Comparison of ENCODE assay signal across 20 mouse cellular contexts in genomic region chr8:123345135-123345534, GRCm38 (mm10). TPM values are rescaled to one million over a fixed set of nuclear protein-coding genes. Genes with fewer than 3 reads are reported as not detected.
"Had no signal": no experiment of that assay in that cellular context is flagged by ENCODE, and none has a peak within 500 bp of the region (broad histone marks: within the 10 kb centered on the region; RNA-seq: fewer than 3 reads in every experiment).

No protein-coding gene starts in this region.

- H3K4me1 ChIP-seq: midbrain, embryonic 10.5 days had no signal

- ATAC-seq: intestine, postnatal 0 days; liver, embryonic 12.5 days; midbrain, embryonic 13.5 days; midbrain, embryonic 16.5 days had no signal

- H3K9ac ChIP-seq: limb, embryonic 12.5 days; limb, embryonic 15.5 days; liver, embryonic 12.5 days; liver, embryonic 15.5 days; lung, embryonic 15.5 days; midbrain, embryonic 13.5 days; stomach, embryonic 15.5 days had no signal

- H3K4me2 ChIP-seq: limb, embryonic 12.5 days; limb, embryonic 15.5 days; liver, embryonic 12.5 days; liver, embryonic 15.5 days; lung, embryonic 15.5 days; midbrain, embryonic 13.5 days; stomach, embryonic 15.5 days had no signal

- H3K4me3 ChIP-seq: limb, embryonic 12.5 days; limb, embryonic 15.5 days; liver, embryonic 12.5 days; liver, embryonic 15.5 days; lung, embryonic 15.5 days; megakaryocyte, embryonic 14.5 days; midbrain, embryonic 10.5 days; midbrain, embryonic 13.5 days; stomach, embryonic 15.5 days had no signal

- DNase-seq: kidney, adult 8-10 months; kidney, postnatal 36 days; left cerebral cortex, postnatal 4 days; lung, adult 18-20 months; lung, postnatal 10 days; lung, postnatal 36 days; right cerebral cortex, postnatal 4 days; thymus, postnatal 25 days had no signal

- H3K27ac ChIP-seq: limb, embryonic 12.5 days; limb, embryonic 15.5 days; liver, embryonic 12.5 days; liver, embryonic 15.5 days; lung, embryonic 15.5 days; midbrain, embryonic 10.5 days; midbrain, embryonic 13.5 days; stomach, embryonic 15.5 days had no signal

- H3K36me3 ChIP-seq: limb, embryonic 12.5 days; limb, embryonic 15.5 days; liver, embryonic 12.5 days; liver, embryonic 15.5 days; lung, embryonic 15.5 days; stomach, embryonic 15.5 days had no signal

- H3K9me3 ChIP-seq: limb, embryonic 12.5 days; limb, embryonic 15.5 days; liver, embryonic 12.5 days; liver, embryonic 15.5 days; lung, embryonic 15.5 days; midbrain, embryonic 10.5 days; midbrain, embryonic 13.5 days; stomach, embryonic 15.5 days had no signal

- H3K27me3 ChIP-seq: limb, embryonic 12.5 days; limb, embryonic 15.5 days; liver, embryonic 12.5 days; liver, embryonic 15.5 days; lung, embryonic 15.5 days; midbrain, embryonic 13.5 days; stomach, embryonic 15.5 days had no signal

RNA-seq across cellular contexts. Expression of gene Spire2, which starts 12.6 kb away (rescaled TPM):
- total RNA-seq: monocyte, adult 5-6 weeks had no signal
